8 mouse cellular contexts compared by ENCODE assay signal in genomic region chr10:83649037-83649436, GRCm38 (mm10). TPM values are rescaled to one million over a fixed set of nuclear protein-coding genes. Genes with fewer than 3 reads are reported as not detected.
DNase-seq lines count a peak whose midpoint lies in the region; ATAC-seq and TF ChIP-seq lines count a peak whose summit lies in the region.

No protein-coding gene starts in this region.

- ATAC-seq in heart, postnatal 0 days (ENCODE audit: insufficient read depth, low read depth) = no peak
- ATAC-seq in hindbrain, postnatal 0 days = no peak
- no peak for ATAC-seq in midbrain, embryonic 14.5 days (ENCODE audit: low FRiP score, low TSS enrichment)
- no peak for ATAC-seq in CD4-positive, CD25-positive, alpha-beta regulatory T cell, adult 4 months

- peak overlapping the region; percentile 91 for H3K27ac ChIP-seq in heart, postnatal 0 days (ENCODE audit: low read depth)
- no peak overlapping the region for H3K27ac ChIP-seq in cortical plate, adult 2 months (ENCODE audit: insufficient read depth, low read length)
- peak overlapping the region; percentile 81; the same call in 1 of the 2 replicates for H3K27ac ChIP-seq in hindbrain, postnatal 0 days
- H3K27ac ChIP-seq in midbrain, embryonic 14.5 days (replicated peaks; ENCODE audit: low read depth, low read length) = peak overlapping the region; percentile 72

- TF ChIP-seq POLR2A in cortical plate, adult 2 months (IDR thresholded peaks at IDR 0.05; ENCODE audit: extremely low read depth, insufficient read depth, low read length) = no peak

- H3K4me3 ChIP-seq in heart, postnatal 0 days (ENCODE audit: low read depth, low read length) = peak overlapping the region; percentile 86
- peak overlapping the region; percentile 72; the same call in 1 of the 2 replicates for H3K4me3 ChIP-seq in cortical plate, adult 2 months (ENCODE audit: insufficient read depth, low read length)
- H3K4me3 ChIP-seq in hindbrain, postnatal 0 days (ENCODE audit: low read length) = peak overlapping the region; percentile 82
- H3K4me3 ChIP-seq in midbrain, embryonic 14.5 days (replicated peaks; ENCODE audit: low read depth, low read length) = peak overlapping the region; percentile 69

- H3K9me3 ChIP-seq in heart, postnatal 0 days (replicated peaks; ENCODE audit: control insufficient read depth, low read length) = no peaks in the 10 kb centered on the region
- H3K9me3 ChIP-seq in hindbrain, postnatal 0 days (ENCODE audit: low read length) = no peaks in the 10 kb centered on the region
- no peaks in the 10 kb centered on the region for H3K9me3 ChIP-seq in midbrain, embryonic 14.5 days (ENCODE audit: control insufficient read depth, low read length)

- peaks cover 27% of the 10 kb centered on the region for H3K4me1 ChIP-seq in heart, postnatal 0 days (ENCODE audit: control insufficient read depth, insufficient read depth)
- H3K4me1 ChIP-seq in cortical plate, adult 2 months (ENCODE audit: control insufficient read depth, insufficient read depth, low read length) = peaks cover 10% of the 10 kb centered on the region; the same call in 1 of the 2 replicates
- H3K4me1 ChIP-seq in hindbrain, postnatal 0 days (ENCODE audit: insufficient read depth, low read length) = peaks cover 33% of the 10 kb centered on the region
- peaks cover 22% of the 10 kb centered on the region for H3K4me1 ChIP-seq in midbrain, embryonic 14.5 days (ENCODE audit: control insufficient read depth, insufficient read depth, low read length)

- no peak for TF ChIP-seq CTCF in heart, postnatal 0 days (IDR thresholded peaks at IDR 0.05; ENCODE audit: low read depth)
- no peak for TF ChIP-seq CTCF in cortical plate, adult 2 months (IDR thresholded peaks at IDR 0.05; ENCODE audit: extremely low read depth, insufficient read depth, low read length)
- TF ChIP-seq CTCF in hindbrain, postnatal 0 days (IDR thresholded peaks at IDR 0.05; ENCODE audit: low read depth) = no peak

- 25% methylated on average over 6 of the region's 6 CpGs for WGBS in heart, postnatal 0 days
- 30% methylated on average over 6 of the region's 6 CpGs for WGBS in hindbrain, postnatal 0 days
- WGBS in midbrain, embryonic 14.5 days = 29% methylated on average over 6 of the region's 6 CpGs

- DNase-seq in heart, postnatal 0 days (ENCODE audit: low spot score) = no peak
- DNase-seq in heart, adult 9 months (ENCODE audit: low spot score in 2 of 2) = no peak
- DNase-seq in hindbrain, postnatal 0 days (ENCODE audit: low spot score) = no peak
- no peak for DNase-seq in midbrain, embryonic 14.5 days
- no peak for DNase-seq in urinary bladder, postnatal 36 days (ENCODE audit: low spot score in 2 of 2)
- no peak for DNase-seq in layer of hippocampus, adult 9-10 months (ENCODE audit: low spot score)

- peak overlapping the region; percentile 88 for H3K4me2 ChIP-seq in heart, postnatal 0 days (ENCODE audit: low read depth, low read length)
- H3K4me2 ChIP-seq in hindbrain, postnatal 0 days (ENCODE audit: low read depth, low read length) = peak overlapping the region; percentile 81
- H3K4me2 ChIP-seq in midbrain, embryonic 14.5 days (ENCODE audit: low read length) = peak overlapping the region; percentile 73

- no peak for TF ChIP-seq EP300 in heart, postnatal 0 days (IDR thresholded peaks at IDR 0.05; ENCODE audit: low read depth)

- H3K9ac ChIP-seq in heart, postnatal 0 days (replicated peaks; ENCODE audit: low read depth, low read length) = peak overlapping the region; percentile 84
- H3K9ac ChIP-seq in hindbrain, postnatal 0 days (replicated peaks; ENCODE audit: low read length) = peak overlapping the region; percentile 76
- peak overlapping the region; percentile 67 for H3K9ac ChIP-seq in midbrain, embryonic 14.5 days (replicated peaks; ENCODE audit: low read length)

- H3K27me3 ChIP-seq in heart, postnatal 0 days (ENCODE audit: control insufficient read depth, insufficient read depth, low read length) = no peaks in the 10 kb centered on the region
- H3K27me3 ChIP-seq in hindbrain, postnatal 0 days (ENCODE audit: insufficient read depth, low read length) = no peaks in the 10 kb centered on the region
- no peaks in the 10 kb centered on the region for H3K27me3 ChIP-seq in midbrain, embryonic 14.5 days (ENCODE audit: control insufficient read depth, insufficient read depth, low read length)

- no peaks in the 10 kb centered on the region for H3K36me3 ChIP-seq in heart, postnatal 0 days (replicated peaks; ENCODE audit: control insufficient read depth, insufficient read depth, low read length)
- H3K36me3 ChIP-seq in hindbrain, postnatal 0 days (ENCODE audit: insufficient read depth, low read length) = no peaks in the 10 kb centered on the region
- no peaks in the 10 kb centered on the region for H3K36me3 ChIP-seq in midbrain, embryonic 14.5 days (ENCODE audit: control insufficient read depth, insufficient read depth, low read length)

RNA-seq across cellular contexts. Expression of gene Appl2, which starts 0.5 kb away (rescaled TPM):
- 19.7 and 39.9 TPM in 2 replicates for total RNA-seq in heart, postnatal 0 days (2014; rRNA removed; ENCODE audit: low replicate concordance)
- polyA plus RNA-seq in heart, postnatal 0 days (2015; fragmentation: Nextera tagmentation; extraction: Ambion mirVana) = 25.4 and 30.6 TPM in 2 replicates
- polyA plus RNA-seq in cortical plate, adult 2 months (2012; rRNA removed) = 67.6 and 73.8 TPM in 2 replicates
- 42.2 and 65.0 TPM in 2 replicates for total RNA-seq in hindbrain, postnatal 0 days (2014; rRNA removed)
- polyA plus RNA-seq in hindbrain, postnatal 0 days (2015; fragmentation: Nextera tagmentation; extraction: Ambion mirVana) = 45.2 and 48.6 TPM in 2 replicates
- polyA plus RNA-seq in midbrain, embryonic 14.5 days (2014; fragmentation: Nextera tagmentation; extraction: Ambion mirVana) = 27.9 and 38.7 TPM in 2 replicates
- 1 to 10 TPM; 4.0 to 7.8 TPM for polyA plus RNA-seq in CD4-positive, CD25-positive, alpha-beta regulatory T cell, adult 4 months (2017; shearing (Covaris generic))
